Mouse (Mus musculus): Measurements from ENCODE around the gene Snx4. TPM values are rescaled to one million over a fixed set of nuclear protein-coding genes. Genes with fewer than 3 reads are reported as not detected.
A peak's percentile ranks its signal among the peaks of the same experiment; 100 is the strongest.
"Not testable (repeated sequence)": the region's sequence is repeated elsewhere in the genome, so short reads cannot be mapped to it uniquely, and the experiment has no call there.

The Snx4 gene
- 5.0 and 10.3 TPM in 2 replicates for polyA plus RNA-seq (2012; rRNA removed)

GRCm38 (mm10) chr16:33251194-33252051 is at the start of gene Snx4:
Gene Snx4, plus strand, starts transcription at chr16:33251442.
- Histone ChIP-seq H3K4me1 (ENCODE audit: control insufficient read depth, insufficient read depth, insufficient read length, low read length) (peaks cover 8% of the 10 kb centered on the region; the same call in 1 of the 2 replicates), H3K36me3 (ENCODE audit: control insufficient read depth, insufficient read depth, low read length) (no peaks in the 10 kb centered on the region), H3K27me3 (ENCODE audit: control insufficient read depth, insufficient read depth, low read length) (no peaks in the 10 kb centered on the region), H3K27ac (ENCODE audit: insufficient read depth, low read depth, low read length) (peak within 1 kb of the TSS; percentile 85), H3K4me3 (ENCODE audit: low read depth, low read length) (peak within 1 kb of the TSS; percentile 95)
- TF ChIP-seq CTCF (IDR thresholded peaks at IDR 0.05; ENCODE audit: extremely low read depth, insufficient read length, insufficient replicate concordance, low read depth, low read length) (no peak), POLR2A (IDR thresholded peaks at IDR 0.05; ENCODE audit: low read depth, low read length) (peak; percentile 49)
- WGBS: under 1% methylated on average over 72 of the region's 72 CpGs

DNA sequence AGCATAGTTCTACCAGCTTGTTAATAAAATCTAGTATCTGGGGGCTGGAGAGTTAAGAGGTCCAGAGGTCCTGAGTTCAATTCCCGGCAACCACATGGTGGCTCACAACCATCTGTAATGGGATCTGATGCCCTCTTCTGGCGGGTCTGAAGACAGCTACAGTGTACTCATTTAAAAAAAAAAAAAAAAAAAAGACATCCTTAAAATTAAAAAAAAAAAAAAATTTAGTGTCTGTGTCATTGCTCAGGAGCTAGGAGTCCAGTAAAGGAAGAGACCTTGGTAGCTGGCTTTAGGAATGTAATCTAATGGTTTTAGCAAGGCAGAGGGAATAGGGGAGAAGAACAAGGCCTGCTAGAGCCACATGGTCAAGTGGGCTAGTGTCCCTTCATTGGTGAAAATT is 40.4 kb upstream of the Snx4 start:
- TF ChIP-seq POLR2A (IDR thresholded peaks at IDR 0.05; ENCODE audit: low read depth, low read length) (no peak), CTCF (IDR thresholded peaks at IDR 0.05; ENCODE audit: extremely low read depth, insufficient read length, insufficient replicate concordance, low read depth, low read length) (no peak)
- peaks cover 59% of the 10 kb centered on the region for H3K36me3 ChIP-seq (ENCODE audit: control insufficient read depth, insufficient read depth, low read length)

DNA sequence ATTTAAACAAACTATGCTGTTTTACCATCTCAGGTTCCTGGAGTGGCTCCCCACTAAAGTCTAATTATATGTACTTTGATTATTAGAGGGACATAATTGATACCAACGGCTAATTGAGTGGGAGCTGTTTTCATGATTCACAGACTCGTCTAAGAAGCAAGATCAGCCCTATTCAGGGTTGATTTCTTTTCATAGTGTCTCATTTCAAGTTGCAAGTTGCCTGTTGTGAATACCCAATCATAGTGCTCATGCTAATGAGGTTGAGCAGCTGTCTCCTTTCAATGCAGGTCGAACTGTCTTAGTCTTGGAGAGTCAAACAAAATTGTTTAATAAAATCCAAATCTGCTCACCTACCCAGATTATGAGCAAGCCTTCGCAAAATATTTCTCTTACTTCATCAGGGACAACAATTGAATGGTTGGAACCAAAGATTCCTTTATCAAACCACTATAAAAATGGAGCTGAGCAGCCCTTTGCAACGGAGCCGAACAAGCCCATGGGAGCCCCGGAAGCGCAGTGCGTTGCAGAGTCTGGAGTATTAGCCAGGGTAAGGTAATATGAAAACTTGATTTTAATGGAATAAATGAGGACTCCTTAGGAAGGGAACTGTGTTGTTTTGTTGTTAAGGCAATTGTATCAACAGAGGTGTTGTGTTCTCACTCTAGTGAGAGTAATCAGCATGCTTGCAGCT is 34.8 kb upstream of the Snx4 start:
- TF ChIP-seq POLR2A (IDR thresholded peaks at IDR 0.05; ENCODE audit: low read depth, low read length) (no peak), CTCF (IDR thresholded peaks at IDR 0.05; ENCODE audit: extremely low read depth, insufficient read length, insufficient replicate concordance, low read depth, low read length) (no peak)
- peaks cover 3% of the 10 kb centered on the region; the same call in 1 of the 2 replicates for H3K4me1 ChIP-seq (ENCODE audit: control insufficient read depth, insufficient read depth, insufficient read length, low read length)
- no peak overlapping the region for H3K27ac ChIP-seq (ENCODE audit: insufficient read depth, low read depth, low read length)
- H3K36me3 ChIP-seq (ENCODE audit: control insufficient read depth, insufficient read depth, low read length): peaks cover 41% of the 10 kb centered on the region
- WGBS: 88% methylated on average over 9 of the region's 9 CpGs
- H3K27me3 ChIP-seq (ENCODE audit: control insufficient read depth, insufficient read depth, low read length): no peaks in the 10 kb centered on the region
- no peak overlapping the region for H3K4me3 ChIP-seq (ENCODE audit: low read depth, low read length)

More for the DNA sequence above, 40.4 kb upstream of the Snx4 start:
- no peak overlapping the region for H3K4me3 ChIP-seq (ENCODE audit: low read depth, low read length)
- WGBS: 89% methylated on average over 2 of the region's 2 CpGs
- H3K27ac ChIP-seq (ENCODE audit: insufficient read depth, low read depth, low read length): no peak overlapping the region
- H3K4me1 ChIP-seq (ENCODE audit: control insufficient read depth, insufficient read depth, insufficient read length, low read length): no peaks in the 10 kb centered on the region
- H3K27me3 ChIP-seq (ENCODE audit: control insufficient read depth, insufficient read depth, low read length): no peaks in the 10 kb centered on the region

DNA sequence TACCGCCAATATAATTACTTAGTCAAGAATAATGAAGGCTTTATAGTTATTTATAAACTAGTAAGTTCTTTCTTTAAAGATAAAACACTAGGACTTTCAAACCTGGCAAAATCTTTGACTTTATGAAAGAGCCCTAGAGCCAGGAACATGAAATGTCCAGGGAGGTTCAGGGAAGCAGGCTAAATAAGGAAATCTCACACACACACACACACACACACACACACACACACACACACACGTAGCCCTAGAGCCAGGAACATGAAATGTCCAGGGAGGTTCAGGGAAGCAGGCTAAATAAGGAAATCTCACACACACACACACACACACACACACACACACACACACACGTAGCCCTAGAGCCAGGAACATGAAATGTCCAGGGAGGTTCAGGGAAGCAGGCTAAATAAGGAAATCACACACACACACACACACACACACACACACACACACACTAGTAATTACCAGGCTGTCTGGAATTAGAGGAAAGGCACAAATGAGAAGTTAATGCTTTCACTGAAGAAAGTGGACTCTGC is 33.6 kb upstream of the Snx4 start:
- not testable (repeated sequence) for H3K27me3 ChIP-seq (ENCODE audit: control insufficient read depth, insufficient read depth, low read length); H3K4me3 ChIP-seq (ENCODE audit: low read depth, low read length); H3K4me1 ChIP-seq (ENCODE audit: control insufficient read depth, insufficient read depth, insufficient read length, low read length); H3K27ac ChIP-seq (ENCODE audit: insufficient read depth, low read depth, low read length)
- 55% methylated on average over 3 of the region's 3 CpGs for WGBS
- H3K36me3 ChIP-seq (ENCODE audit: control insufficient read depth, insufficient read depth, low read length): peaks cover 39% of the 10 kb centered on the region

- no peaks in the 10 kb centered on the region for H3K27me3 ChIP-seq (ENCODE audit: control insufficient read depth, insufficient read depth, low read length)
- peaks cover 51% of the 10 kb centered on the region for H3K36me3 ChIP-seq (ENCODE audit: control insufficient read depth, insufficient read depth, low read length)
- H3K27ac ChIP-seq (ENCODE audit: insufficient read depth, low read depth, low read length): no peak overlapping the region
- H3K4me3 ChIP-seq (ENCODE audit: low read depth, low read length): no peak overlapping the region
- TF ChIP-seq POLR2A (IDR thresholded peaks at IDR 0.05; ENCODE audit: low read depth, low read length) (no peak), CTCF (IDR thresholded peaks at IDR 0.05; ENCODE audit: extremely low read depth, insufficient read length, insufficient replicate concordance, low read depth, low read length) (no peak)
- peaks cover 6% of the 10 kb centered on the region; the same call in 1 of the 2 replicates for H3K4me1 ChIP-seq (ENCODE audit: control insufficient read depth, insufficient read depth, insufficient read length, low read length)
- 63% methylated on average over 3 of the region's 3 CpGs for WGBS
These were observed 28.8 kb upstream of the Snx4 start for GRCm38 (mm10) chr16:33222482-33222881.

DNA sequence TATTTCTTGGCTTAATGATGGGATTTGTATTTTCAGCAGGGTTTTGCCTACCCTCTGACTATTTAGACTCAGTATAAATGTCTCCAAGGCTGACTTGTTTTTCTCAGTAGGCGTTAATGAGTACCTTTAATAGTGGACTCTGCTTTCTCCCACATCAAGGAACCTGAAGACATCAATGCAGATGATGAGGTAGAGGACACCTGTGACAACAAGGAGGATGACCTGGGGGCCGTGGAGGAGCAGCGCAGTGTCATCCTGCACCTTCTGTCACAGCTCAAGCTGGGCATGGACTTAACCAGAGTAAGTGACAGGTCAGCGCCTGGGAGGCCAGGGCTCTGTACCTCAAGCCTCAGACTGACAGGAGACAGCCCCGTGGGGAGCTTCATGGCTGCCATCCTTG is 26.9 kb upstream of the Snx4 start:
- no peak overlapping the region for H3K4me3 ChIP-seq (ENCODE audit: low read depth, low read length)
- H3K36me3 ChIP-seq (ENCODE audit: control insufficient read depth, insufficient read depth, low read length): peaks cover 63% of the 10 kb centered on the region
- H3K27me3 ChIP-seq (ENCODE audit: control insufficient read depth, insufficient read depth, low read length): no peaks in the 10 kb centered on the region
- WGBS: 88% methylated on average over 5 of the region's 5 CpGs
- H3K27ac ChIP-seq (ENCODE audit: insufficient read depth, low read depth, low read length): no peak overlapping the region
- TF ChIP-seq CTCF (IDR thresholded peaks at IDR 0.05; ENCODE audit: extremely low read depth, insufficient read length, insufficient replicate concordance, low read depth, low read length) (no peak), POLR2A (IDR thresholded peaks at IDR 0.05; ENCODE audit: low read depth, low read length) (no peak)
- peaks cover 6% of the 10 kb centered on the region; the same call in 1 of the 2 replicates for H3K4me1 ChIP-seq (ENCODE audit: control insufficient read depth, insufficient read depth, insufficient read length, low read length)

DNA sequence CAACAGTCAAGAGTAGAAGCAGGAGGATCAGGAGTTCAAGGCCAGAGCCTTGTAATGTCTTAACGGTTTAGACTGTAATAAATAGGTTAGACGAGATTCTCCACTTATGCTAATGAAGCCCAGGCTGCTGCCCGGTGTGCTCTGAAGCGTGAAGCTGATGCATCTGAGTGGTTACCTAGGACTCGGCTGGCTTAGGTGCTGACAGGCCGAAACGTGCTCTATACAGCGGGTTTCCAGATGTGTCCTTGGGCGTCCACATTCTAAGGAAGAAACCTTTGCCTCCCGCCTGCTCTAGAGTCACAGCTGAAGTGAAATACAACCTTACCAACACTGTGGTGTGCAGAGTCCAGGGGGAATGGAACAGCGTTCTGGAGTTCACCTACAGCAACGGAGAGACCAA is 17.1 kb upstream of the Snx4 start:
- no peaks in the 10 kb centered on the region for H3K4me1 ChIP-seq (ENCODE audit: control insufficient read depth, insufficient read depth, insufficient read length, low read length)
- H3K27me3 ChIP-seq (ENCODE audit: control insufficient read depth, insufficient read depth, low read length): no peaks in the 10 kb centered on the region
- peaks cover 56% of the 10 kb centered on the region for H3K36me3 ChIP-seq (ENCODE audit: control insufficient read depth, insufficient read depth, low read length)
- 91% methylated on average over 12 of the region's 12 CpGs for WGBS
- H3K27ac ChIP-seq (ENCODE audit: insufficient read depth, low read depth, low read length): no peak overlapping the region
- H3K4me3 ChIP-seq (ENCODE audit: low read depth, low read length): no peak overlapping the region
- TF ChIP-seq POLR2A (IDR thresholded peaks at IDR 0.05; ENCODE audit: low read depth, low read length) (no peak), CTCF (IDR thresholded peaks at IDR 0.05; ENCODE audit: extremely low read depth, insufficient read length, insufficient replicate concordance, low read depth, low read length) (no peak)
